Mouse (Mus musculus) MEL (cell line): Measurements from ENCODE around the gene Gm11595. TPM values are rescaled to one million over a fixed set of nuclear protein-coding genes. Genes with fewer than 3 reads are reported as not detected.
"Not testable (repeated sequence)": the region's sequence is repeated elsewhere in the genome, so short reads cannot be mapped to it uniquely, and the experiment has no call there.

Source experiments
- DNase-seq: peaks from one replicate; pipeline ENCODE4 v3.0.0; 2011; ENCODE audit warnings: low read depth, low spot score
- H3K27ac ChIP-seq: 2 replicates; pipeline ENCODE4 v1.5.1; 2012; ENCODE audit warnings: low read depth, mild to moderate bottlenecking, control low read depth, low read length, moderate library complexity; ENCODE audit not compliant: control insufficient read depth
- H3K27me3 ChIP-seq, 2 experiments: fragments of 150-350 bp in 1 of 2; sonication (generic) in 1 of 2; 2 replicates each; pipeline ENCODE4 v1.6.1; 2012; ENCODE audit warnings: low read length in 2 of 2, mild to moderate bottlenecking in 2 of 2, improper control_type of control experiment in 1 of 2, moderate library complexity in 1 of 2; ENCODE audit not compliant: insufficient read depth in 2 of 2, control insufficient read depth in 1 of 2
- H3K36me3 ChIP-seq, 2 experiments: 2 replicates each; pipeline ENCODE4 v1.6.1; 2012 to 2014; ENCODE audit warnings: low read length in 2 of 2, improper control_type of control experiment in 1 of 2, inconsistent platforms in 1 of 2, mild to moderate bottlenecking in 1 of 2; ENCODE audit not compliant: insufficient read depth in 2 of 2, control insufficient read depth in 1 of 2
- H3K4me1 ChIP-seq, 2 experiments: fragments of 150-350 bp in 1 of 2; sonication (generic) in 1 of 2; 2 replicates each; pipeline ENCODE4 v1.6.1; 2012; ENCODE audit warnings: low read length in 2 of 2, improper control_type of control experiment in 1 of 2, mild to moderate bottlenecking in 1 of 2; ENCODE audit not compliant: insufficient read depth in 2 of 2, control insufficient read depth in 1 of 2
- H3K4me3 ChIP-seq, 2 experiments: fragments of 150-350 bp in 1 of 2; sonication (generic) in 1 of 2; 2 replicates each; pipeline ENCODE4 v1.5.1; 2012; ENCODE audit warnings: low read depth in 2 of 2, low read length in 2 of 2, mild to moderate bottlenecking in 2 of 2, moderate library complexity in 2 of 2, control low read depth in 1 of 2, improper control_type of control experiment in 1 of 2; ENCODE audit not compliant: control insufficient read depth in 1 of 2, insufficient read depth in 1 of 2
- H3K79me2 ChIP-seq: 2 replicates; pipeline ENCODE4 v1.6.1; 2012; ENCODE audit warnings: mild to moderate bottlenecking, low read length, moderate library complexity; ENCODE audit not compliant: control insufficient read depth, poor library complexity, insufficient read depth
- H3K9ac ChIP-seq: 2 replicates; pipeline ENCODE4 v1.6.1; 2012; ENCODE audit warnings: low read depth, mild to moderate bottlenecking, control low read depth, low read length, moderate library complexity; ENCODE audit not compliant: control insufficient read depth, poor library complexity, severe bottlenecking
- H3K9me3 ChIP-seq: fragments of 150-350 bp; sonication (generic); replicated peaks from 2 replicates; pipeline ENCODE4 v1.6.1; 2012; ENCODE audit warnings: mild to moderate bottlenecking, low read length, improper control_type of control experiment, moderate library complexity; ENCODE audit not compliant: insufficient read depth
- ETS1 ChIP-seq: IDR thresholded peaks from 2 replicates; pipeline ENCODE4 v1.6.1; 2012; ENCODE audit warnings: low read depth, mild to moderate bottlenecking, inconsistent platforms, low read length, improper control_type of control experiment, moderate library complexity
- GATA1 ChIP-seq: IDR thresholded peaks from 2 replicates; pipeline ENCODE4 v1.6.1; 2011; ENCODE audit warnings: low read depth, low read length, improper control_type of control experiment
- HCFC1 ChIP-seq: IDR thresholded peaks from 2 replicates; pipeline ENCODE4 v1.6.1; 2012; ENCODE audit warnings: low read depth, mild to moderate bottlenecking, inconsistent platforms, low read length, improper control_type of control experiment, moderate library complexity
- JUND ChIP-seq: IDR thresholded peaks from 2 replicates; pipeline ENCODE4 v1.6.1; 2011; ENCODE audit warnings: low read depth, mild to moderate bottlenecking, improper control_type of control experiment, low read length
- KAT2A ChIP-seq: conservative IDR thresholded peaks from 2 replicates; pipeline ENCODE4 v1.6.1; 2012; ENCODE audit warnings: low read depth, low read length, improper control_type of control experiment, inconsistent platforms
- MAFK ChIP-seq: IDR thresholded peaks from 2 replicates; pipeline ENCODE4 v1.6.1; 2011; ENCODE audit warnings: low read depth, mild to moderate bottlenecking, low read length, improper control_type of control experiment, borderline replicate concordance
- MAX ChIP-seq: IDR thresholded peaks from 2 replicates; pipeline ENCODE4 v1.6.1; 2011; ENCODE audit warnings: low read length, improper control_type of control experiment
- MYC ChIP-seq: IDR thresholded peaks from 2 replicates; pipeline ENCODE4 v1.6.1; 2011; ENCODE audit warnings: low read depth, mild to moderate bottlenecking, low read length, improper control_type of control experiment, moderate library complexity
- POLR2AphosphoS2 ChIP-seq: IDR thresholded peaks from 2 replicates; pipeline ENCODE4 v1.6.1; 2011; ENCODE audit warnings: low read length, improper control_type of control experiment
- POLR2AphosphoS5 ChIP-seq: IDR thresholded peaks from 2 replicates; pipeline ENCODE4 v1.6.1; 2012; ENCODE audit warnings: low read depth, borderline replicate concordance, mild to moderate bottlenecking, inconsistent platforms, low read length, moderate library complexity, mixed read lengths
- RCOR1 ChIP-seq: IDR thresholded peaks from 2 replicates; pipeline ENCODE4 v1.6.1; 2012; ENCODE audit warnings: low read depth, mild to moderate bottlenecking, inconsistent platforms, low read length, improper control_type of control experiment
- SIN3A ChIP-seq: IDR thresholded peaks from 2 replicates; pipeline ENCODE4 v1.6.1; 2012; ENCODE audit warnings: low read length, improper control_type of control experiment, inconsistent platforms
- SMC3 ChIP-seq: IDR thresholded peaks from 2 replicates; pipeline ENCODE4 v1.6.1; 2011; ENCODE audit warnings: low read depth, low read length, improper control_type of control experiment
- USF1 ChIP-seq: IDR thresholded peaks from 2 replicates; pipeline ENCODE4 v1.6.1; 2014; ENCODE audit warnings: low read depth, mild to moderate bottlenecking, inconsistent platforms, low read length, improper control_type of control experiment, moderate library complexity
- USF2 ChIP-seq, 2 experiments: IDR thresholded peaks; 2 replicates each; pipeline ENCODE4 v1.6.1; 2011 to 2012; ENCODE audit warnings: improper control_type of control experiment in 2 of 2, low read length in 2 of 2, borderline replicate concordance in 1 of 2, inconsistent platforms in 1 of 2, low read depth in 1 of 2, mild to moderate bottlenecking in 1 of 2; ENCODE audit not compliant: insufficient read depth in 1 of 2
- ZC3H11A ChIP-seq: IDR thresholded peaks from 2 replicates; pipeline ENCODE4 v1.6.1; 2012; ENCODE audit warnings: low read depth, mild to moderate bottlenecking, inconsistent platforms, low read length, improper control_type of control experiment
- ZKSCAN1 ChIP-seq: IDR thresholded peaks from 2 replicates; pipeline ENCODE4 v1.6.1; 2012; ENCODE audit warnings: low read depth, mild to moderate bottlenecking, inconsistent platforms, low read length, improper control_type of control experiment, moderate library complexity
- ZMIZ1 ChIP-seq: IDR thresholded peaks from 2 replicates; pipeline ENCODE4 v1.6.1; 2012; ENCODE audit warnings: low read depth, mild to moderate bottlenecking, inconsistent platforms, low read length, improper control_type of control experiment, moderate library complexity
- polyA plus RNA-seq, 2 experiments: library from polyadenylated mRNA; stranded (reverse) in 1 of 2; unstranded in 1 of 2; fragments of >175 nt in 1 of 2; fragments of >200 nt in 1 of 2; gene quantifications; 2 replicates each; pipeline versions ENCODE4 v1.2.1 to v1.2.4; 2012; ENCODE audit warnings: low replicate concordance in 2 of 2, low read depth in 1 of 2; ENCODE audit not compliant: insufficient read length in 2 of 2, insufficient read depth in 1 of 2, missing spikeins in 1 of 2
- total RNA-seq: library from RNA; depleted of rRNA; stranded (reverse); fragments of 300-350 nt; gene quantifications from 2 replicates; pipeline ENCODE4 v1.2.3, GENCODE M21; 2012

Gene Gm11595
- total and polyA plus RNA-seq, 3 experiments = not detected

DNA sequence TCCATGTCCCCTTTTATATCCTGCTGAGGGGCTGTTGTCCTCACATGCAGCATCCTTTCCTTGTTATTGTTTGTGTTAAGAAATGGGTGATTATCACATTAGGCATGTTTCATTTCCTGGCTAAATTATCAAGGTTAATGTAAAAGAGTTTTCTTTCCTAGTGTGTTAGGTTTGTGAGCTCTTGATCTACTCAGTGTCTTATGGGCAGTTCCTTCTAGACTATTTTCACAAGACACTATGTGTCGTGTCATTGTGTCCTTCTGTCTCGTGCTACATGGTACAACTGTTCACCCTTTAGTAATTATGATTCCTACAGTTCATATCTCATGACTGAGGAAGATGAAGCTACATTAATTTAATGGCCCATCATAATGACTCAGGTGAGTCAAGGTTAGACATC is 20.7 kb upstream of the Gm11595 start, which contains the start of gene Gm11596:
TSS of gene Gm11596 (minus strand) at position 101 of the 400 bp plus-strand sequence.
- TF ChIP-seq ZKSCAN1 (no peak), MAFK (no peak), KAT2A (no peak), ZMIZ1 (no peak), SIN3A (no peak), SMC3 (no peak), POLR2AphosphoS5 (no peak), POLR2AphosphoS2 (no peak), RCOR1 (no peak), USF1 (no peak), ZC3H11A (no peak), JUND (no peak), MAX (no peak), ETS1 (no peak), MYC (no peak)
- Histone ChIP-seq H3K27ac (no peak within 1 kb of the TSS), H3K4me1 (no peaks in the 10 kb centered on the region), H3K4me3 (no peak within 1 kb of the TSS), H3K9me3 (no peaks in the 10 kb centered on the region; the same call in 1 of the 2 replicates), H3K9ac (no peak within 1 kb of the TSS), H3K79me2 (no peaks in the 10 kb centered on the region), H3K36me3 (no peaks in the 10 kb centered on the region), H3K27me3 (no peaks in the 10 kb centered on the region)
- no peak for DNase-seq

- H3K4me3 ChIP-seq, H3K27ac ChIP-seq, DNase-seq, H3K36me3 ChIP-seq, H3K79me2 ChIP-seq, H3K9me3 ChIP-seq, H3K27me3 ChIP-seq, H3K9ac ChIP-seq, H3K4me1 ChIP-seq: not testable (repeated sequence)
Measured at GRCm38 (mm10) chr11:99784900-99785299, 12.2 kb upstream of the Gm11595 start, which contains the start of gene Krtap4-9. Gene Krtap4-9, plus strand, starts transcription at chr11:99785200.

DNA sequence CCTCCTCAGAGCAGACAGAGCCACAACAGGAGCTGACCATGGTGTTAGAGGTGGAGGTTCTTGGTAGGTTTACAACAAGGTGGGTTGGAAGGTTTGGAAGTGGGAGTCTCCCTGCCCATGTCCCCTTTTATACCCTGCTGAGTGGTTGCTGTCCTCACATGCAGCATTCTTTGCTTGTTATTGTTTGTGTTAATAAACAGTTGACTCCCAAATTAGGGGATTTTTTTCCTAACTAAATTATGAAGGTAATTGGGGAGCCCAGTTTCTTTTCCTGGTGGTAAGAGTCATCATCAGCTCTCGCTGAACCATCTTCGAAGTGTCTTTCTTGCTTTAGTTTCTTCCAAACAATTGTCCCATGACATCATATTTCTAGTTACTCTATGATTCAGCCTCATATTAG is 7.9 kb upstream of the Gm11595 start, which contains the start of gene Krtap4-8:
TSS of gene Krtap4-8 (minus strand) at position 101 of the 400 bp plus-strand sequence.
- H3K36me3 ChIP-seq = no peaks in the 10 kb centered on the region
- no peaks in the 10 kb centered on the region for H3K79me2 ChIP-seq
- no peak within 1 kb of the TSS for H3K27ac ChIP-seq
- DNase-seq = no peak
- H3K9ac ChIP-seq = no peak within 1 kb of the TSS
- no peaks in the 10 kb centered on the region for H3K4me1 ChIP-seq
- H3K9me3 ChIP-seq = no peaks in the 10 kb centered on the region
- H3K27me3 ChIP-seq = no peaks in the 10 kb centered on the region
- H3K4me3 ChIP-seq = no peak within 1 kb of the TSS
- TF ChIP-seq HCFC1 (no peak), USF2 (IDR thresholded peaks at IDR 0.05; ENCODE audit: borderline replicate concordance in 1 of 2, insufficient read depth in 1 of 2, low read depth in 1 of 2, low read length in 2 of 2) (no peak), RCOR1 (no peak), GATA1 (no peak), POLR2AphosphoS2 (no peak)
- TF ChIP-seq, all 39 proteins: peak for 0
